Mouse (Mus musculus): ENCODE measurements at regions not wholly inside any gene's neighbourhood (a gene's known extent, or its start where the extent isn't known, plus 50 kb on each side); places are given as distances from the start of the nearest gene placed in this dataset.

DNA sequence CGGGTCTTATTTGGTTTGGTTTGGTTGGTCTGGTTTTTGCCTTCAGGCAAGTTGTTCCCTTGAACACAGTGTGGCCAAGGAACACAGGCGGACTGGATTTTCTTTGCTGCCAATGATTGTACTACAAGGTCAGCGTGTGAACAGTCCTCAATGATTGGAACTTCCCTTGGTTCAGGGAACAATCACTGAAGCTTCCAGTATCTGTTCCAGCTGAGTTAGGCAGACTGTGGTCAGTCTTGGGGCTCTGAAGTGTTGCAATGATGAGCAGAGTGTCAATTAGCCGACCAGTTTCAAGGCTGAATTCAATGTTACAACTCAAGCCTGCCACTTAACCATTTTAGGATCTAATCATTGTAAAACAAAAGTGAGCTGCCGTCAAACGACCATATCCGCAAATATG, 189.5 kb upstream of the Onecut1 start:
- no peak overlapping the region for H3K27ac ChIP-seq
- 90% methylated on average over 7 of the region's 7 CpGs for WGBS
- H3K27me3 ChIP-seq (ENCODE audit: insufficient read depth, poor library complexity, severe bottlenecking), result no peaks in the 10 kb centered on the region
- no peaks in the 10 kb centered on the region for H3K9me3 ChIP-seq
- no peaks in the 10 kb centered on the region for H3K36me3 ChIP-seq
- H3K4me1 ChIP-seq (replicated peaks), result no peaks in the 10 kb centered on the region
- no peak for DNase-seq (ENCODE audit: low spot score)
- H3K4me3 ChIP-seq, result no peak overlapping the region

GRCm38 (mm10) chr9:74698229-74698628, 163.5 kb upstream of the Onecut1 start:
- Histone ChIP-seq H3K4me3 (no peak overlapping the region), H3K27ac (no peak overlapping the region), H3K4me1 (replicated peaks) (peaks cover 16% of the 10 kb centered on the region), H3K27me3 (ENCODE audit: insufficient read depth, poor library complexity, severe bottlenecking) (no peaks in the 10 kb centered on the region), H3K36me3 (no peaks in the 10 kb centered on the region), H3K9me3 (no peaks in the 10 kb centered on the region)
- WGBS, result 71% methylated on average over 8 of the region's 8 CpGs
- DNase-seq (ENCODE audit: low spot score), result no peak

- H3K36me3 ChIP-seq, result no peaks in the 10 kb centered on the region
- H3K9me3 ChIP-seq, result no peaks in the 10 kb centered on the region
- no peak overlapping the region for H3K4me3 ChIP-seq
- no peaks in the 10 kb centered on the region for H3K27me3 ChIP-seq (ENCODE audit: insufficient read depth, poor library complexity, severe bottlenecking)
- WGBS, result 43% methylated on average over 4 of the region's 4 CpGs
- peak; percentile 46 for DNase-seq (ENCODE audit: low spot score)
- H3K4me1 ChIP-seq (replicated peaks), result peaks cover 43% of the 10 kb centered on the region
- H3K27ac ChIP-seq, result peak overlapping the region; percentile 83
Observed at GRCm38 (mm10) chr9:74705698-74706097, 156.0 kb upstream of the Onecut1 start.

DNA sequence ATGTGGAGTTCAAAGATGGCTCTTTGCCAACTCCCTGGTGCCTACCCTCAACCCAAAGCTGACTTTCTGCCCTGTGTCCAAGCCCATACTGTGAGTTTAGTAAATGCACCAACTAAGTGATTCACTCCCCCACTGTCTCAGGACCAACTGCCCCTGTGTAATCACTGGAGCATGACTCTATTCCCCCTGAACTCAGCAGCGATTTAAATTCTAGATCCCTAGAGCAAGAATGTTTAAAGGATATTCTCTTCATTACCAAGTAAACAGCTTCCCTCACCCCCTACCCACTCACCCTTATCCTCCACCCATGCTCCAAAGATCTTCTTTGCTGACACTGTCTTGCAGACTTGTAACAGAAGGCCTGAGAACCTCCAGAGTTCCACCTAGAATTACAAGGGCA, 154.1 kb upstream of the Onecut1 start:
- Histone ChIP-seq H3K36me3 (no peaks in the 10 kb centered on the region), H3K4me1 (replicated peaks) (peaks cover 29% of the 10 kb centered on the region), H3K9me3 (no peaks in the 10 kb centered on the region), H3K27ac (peak overlapping the region; percentile 83; the same call in 1 of the 2 replicates), H3K27me3 (ENCODE audit: insufficient read depth, poor library complexity, severe bottlenecking) (no peaks in the 10 kb centered on the region), H3K4me3 (no peak overlapping the region)
- 42% methylated on average over 1 of the region's 1 CpGs for WGBS
- DNase-seq (ENCODE audit: low spot score), result no peak

- Histone ChIP-seq H3K36me3 (no peaks in the 10 kb centered on the region), H3K4me1 (replicated peaks) (peaks cover 16% of the 10 kb centered on the region), H3K4me3 (no peak overlapping the region), H3K27me3 (ENCODE audit: insufficient read depth, poor library complexity, severe bottlenecking) (no peaks in the 10 kb centered on the region), H3K27ac (no peak overlapping the region), H3K9me3 (no peaks in the 10 kb centered on the region)
- 84% methylated on average over 10 of the region's 10 CpGs for WGBS
- DNase-seq (ENCODE audit: low spot score), result no peak
Observed at GRCm38 (mm10) chr9:74711698-74712097, 150.0 kb upstream of the Onecut1 start.

- H3K27ac ChIP-seq, result no peak overlapping the region
- no peak overlapping the region for H3K4me3 ChIP-seq
- 87% methylated on average over 5 of the region's 5 CpGs for WGBS
Observed at GRCm38 (mm10) chr9:74732451-74732850, 129.3 kb upstream of the Onecut1 start.

DNA sequence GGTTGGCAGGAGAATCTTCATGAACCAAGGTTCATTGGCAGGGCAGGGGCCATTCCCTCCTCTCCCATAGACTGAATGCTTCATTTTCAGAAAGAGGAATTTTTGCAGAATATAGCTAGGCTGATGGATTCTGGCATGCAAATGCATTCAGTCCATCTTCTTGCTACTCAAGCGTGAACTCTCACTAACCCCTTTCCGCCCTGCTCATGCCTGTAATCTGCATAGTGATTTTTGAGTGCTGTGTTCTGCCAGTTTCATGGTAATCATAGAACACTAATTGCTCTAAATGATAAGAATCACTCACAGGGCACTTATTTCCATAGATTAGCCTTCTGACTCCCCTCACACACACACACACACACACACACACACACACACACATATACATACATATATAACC, 119.8 kb upstream of the Onecut1 start:
- Histone ChIP-seq H3K36me3 (no peaks in the 10 kb centered on the region), H3K4me3 (no peak overlapping the region), H3K9me3 (no peaks in the 10 kb centered on the region), H3K4me1 (replicated peaks) (peaks cover 9% of the 10 kb centered on the region; the same call in 1 of the 2 replicates), H3K27ac (no peak overlapping the region), H3K27me3 (ENCODE audit: insufficient read depth, poor library complexity, severe bottlenecking) (no peaks in the 10 kb centered on the region)
- WGBS, result 93% methylated on average over 2 of the region's 2 CpGs
- no peak for DNase-seq (ENCODE audit: low spot score)

More at GRCm38 (mm10) chr9:74732451-74732850, 129.3 kb upstream of the Onecut1 start:
- Histone ChIP-seq H3K36me3 (no peaks in the 10 kb centered on the region), H3K9me3 (no peaks in the 10 kb centered on the region), H3K4me1 (replicated peaks) (0 out of 2 replicates have a peak, but pooled peaks cover 2% of the 10 kb centered on the region), H3K27me3 (ENCODE audit: insufficient read depth, poor library complexity, severe bottlenecking) (no peaks in the 10 kb centered on the region)
- no peak for DNase-seq (ENCODE audit: low spot score)

DNA sequence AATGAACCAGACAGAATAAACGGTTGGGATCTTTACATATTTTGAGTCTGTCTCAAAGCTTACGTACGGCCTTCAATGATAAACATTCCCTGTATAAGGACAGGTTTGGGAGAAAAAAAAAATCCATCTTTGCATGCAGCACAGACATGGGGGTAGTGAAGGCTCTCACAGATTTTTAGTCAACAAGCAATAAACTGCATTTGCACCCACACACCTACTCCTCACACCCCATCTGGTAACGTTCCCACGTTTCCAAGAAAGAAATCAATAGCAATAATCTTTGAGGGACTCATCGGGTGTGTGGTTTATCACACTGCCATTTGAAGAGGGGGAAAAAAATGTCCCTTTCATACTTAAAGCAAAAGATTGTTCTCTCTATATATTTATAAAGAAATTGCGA, 113.8 kb upstream of the Onecut1 start:
- H3K36me3 ChIP-seq, result no peaks in the 10 kb centered on the region
- peaks cover 11% of the 10 kb centered on the region for H3K4me1 ChIP-seq (replicated peaks)
- H3K27me3 ChIP-seq (ENCODE audit: insufficient read depth, poor library complexity, severe bottlenecking), result no peaks in the 10 kb centered on the region
- no peak for DNase-seq (ENCODE audit: low spot score)
- WGBS, result 87% methylated on average over 7 of the region's 7 CpGs
- H3K4me3 ChIP-seq, result no peak overlapping the region
- no peak overlapping the region for H3K27ac ChIP-seq
- no peaks in the 10 kb centered on the region for H3K9me3 ChIP-seq

- 72% methylated on average over 3 of the region's 3 CpGs for WGBS
- H3K36me3 ChIP-seq, result no peaks in the 10 kb centered on the region
- H3K27ac ChIP-seq, result no peak overlapping the region
- no peak overlapping the region for H3K4me3 ChIP-seq
- H3K27me3 ChIP-seq (ENCODE audit: insufficient read depth, poor library complexity, severe bottlenecking), result no peaks in the 10 kb centered on the region
- no peak for DNase-seq (ENCODE audit: low spot score)
- H3K9me3 ChIP-seq, result 0 out of 2 replicates have a peak, but pooled peaks cover 6% of the 10 kb centered on the region
- H3K4me1 ChIP-seq (replicated peaks), result no peaks in the 10 kb centered on the region
Observed at GRCm38 (mm10) chr9:74758025-74758424, 103.7 kb upstream of the Onecut1 start.

DNA sequence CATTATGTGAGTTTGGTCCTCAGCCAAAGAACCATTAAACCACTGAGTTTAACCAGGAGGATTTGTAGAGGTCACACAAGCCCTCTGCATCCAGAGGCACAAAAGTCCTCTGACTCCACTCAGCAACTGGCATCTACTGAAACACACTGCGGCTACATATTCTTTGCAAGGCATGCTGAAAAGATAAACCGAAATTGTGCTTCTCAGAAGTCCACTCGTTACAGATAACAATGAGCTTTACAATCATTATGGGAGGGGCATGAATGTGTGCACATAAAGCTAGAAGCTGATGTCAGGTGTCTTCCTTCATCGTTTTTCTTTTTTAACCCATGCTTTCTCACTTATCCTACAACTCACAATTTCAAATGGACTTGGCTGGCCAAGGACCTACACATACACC, 102.8 kb upstream of the Onecut1 start:
- DNase-seq (ENCODE audit: low spot score), result no peak
- no peak overlapping the region for H3K27ac ChIP-seq
- 0 out of 2 replicates have a peak, but pooled peaks cover 6% of the 10 kb centered on the region for H3K9me3 ChIP-seq
- no peak overlapping the region for H3K4me3 ChIP-seq
- H3K27me3 ChIP-seq (ENCODE audit: insufficient read depth, poor library complexity, severe bottlenecking), result no peaks in the 10 kb centered on the region
- WGBS, result 92% methylated on average over 4 of the region's 4 CpGs
- H3K36me3 ChIP-seq, result no peaks in the 10 kb centered on the region
- no peaks in the 10 kb centered on the region for H3K4me1 ChIP-seq (replicated peaks)

GRCm38 (mm10) chr9:74780419-74780818, 81.3 kb upstream of the Onecut1 start:
- no peaks in the 10 kb centered on the region for H3K27me3 ChIP-seq (ENCODE audit: insufficient read depth, poor library complexity, severe bottlenecking)
- H3K9me3 ChIP-seq, result no peaks in the 10 kb centered on the region
- DNase-seq (ENCODE audit: low spot score), result no peak
- H3K4me3 ChIP-seq, result no peak overlapping the region
- no peak overlapping the region for H3K27ac ChIP-seq
- no peaks in the 10 kb centered on the region for H3K36me3 ChIP-seq
- 0 out of 2 replicates have a peak, but pooled peaks cover 9% of the 10 kb centered on the region for H3K4me1 ChIP-seq (replicated peaks)
- 82% methylated on average over 3 of the region's 3 CpGs for WGBS

DNA sequence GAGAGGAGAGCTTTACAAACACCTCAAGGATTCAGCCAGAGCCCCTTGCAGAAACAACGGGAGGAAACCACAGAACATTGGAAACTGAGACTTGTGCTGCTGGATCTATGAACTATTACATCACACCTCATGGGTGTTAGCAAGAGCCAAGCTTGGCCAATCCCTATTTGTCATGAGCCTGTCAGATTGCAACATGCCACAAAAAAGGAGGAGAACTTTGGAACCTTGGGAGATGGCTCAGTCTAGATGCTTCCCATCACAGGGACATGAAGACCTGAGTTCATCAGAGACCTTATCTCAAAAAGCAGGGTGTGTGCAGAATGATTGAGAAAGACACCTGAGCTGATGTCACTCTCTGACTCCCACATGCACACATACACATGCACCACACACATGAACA, 68.3 kb upstream of the Onecut1 start:
- no peaks in the 10 kb centered on the region for H3K36me3 ChIP-seq
- no peaks in the 10 kb centered on the region for H3K9me3 ChIP-seq
- 88% methylated on average over 1 of the region's 1 CpGs for WGBS
- peaks cover 25% of the 10 kb centered on the region; the same call in 1 of the 2 replicates for H3K4me1 ChIP-seq (replicated peaks)
- no peak overlapping the region for H3K4me3 ChIP-seq
- H3K27ac ChIP-seq, result no peak overlapping the region; the same call in 1 of the 2 replicates
- DNase-seq (ENCODE audit: low spot score), result no peak
- no peaks in the 10 kb centered on the region for H3K27me3 ChIP-seq (ENCODE audit: insufficient read depth, poor library complexity, severe bottlenecking)

- WGBS, result 86% methylated on average over 4 of the region's 4 CpGs
- Histone ChIP-seq H3K4me1 (replicated peaks) (peaks cover 25% of the 10 kb centered on the region; the same call in 1 of the 2 replicates), H3K36me3 (no peaks in the 10 kb centered on the region), H3K27me3 (ENCODE audit: insufficient read depth, poor library complexity, severe bottlenecking) (no peaks in the 10 kb centered on the region), H3K4me3 (no peak overlapping the region), H3K9me3 (no peaks in the 10 kb centered on the region), H3K27ac (no peak overlapping the region)
- no peak for DNase-seq (ENCODE audit: low spot score)
Observed at GRCm38 (mm10) chr9:74795994-74796393, 65.7 kb upstream of the Onecut1 start.

GRCm38 (mm10) chr9:74797272-74797844, 64.4 kb upstream of the Onecut1 start:
- Histone ChIP-seq H3K27me3 (ENCODE audit: insufficient read depth, poor library complexity, severe bottlenecking) (no peaks in the 10 kb centered on the region), H3K27ac (no peak overlapping the region), H3K9me3 (no peaks in the 10 kb centered on the region), H3K36me3 (no peaks in the 10 kb centered on the region), H3K4me1 (replicated peaks) (peaks cover 21% of the 10 kb centered on the region; the same call in 1 of the 2 replicates), H3K4me3 (no peak overlapping the region)
- WGBS, result 84% methylated on average over 5 of the region's 5 CpGs
- no peak for DNase-seq (ENCODE audit: low spot score)
